Mouse (Mus musculus): ENCODE results near the gene Ift81. TPM values are rescaled to one million over a fixed set of nuclear protein-coding genes. Genes with fewer than 3 reads are reported as not detected.
A peak's percentile ranks its signal among the peaks of the same experiment; 100 is the strongest.

Ift81 gene
- polyA plus RNA-seq, 1 experiment from 2014 or later, result 2.7 TPM

DNA sequence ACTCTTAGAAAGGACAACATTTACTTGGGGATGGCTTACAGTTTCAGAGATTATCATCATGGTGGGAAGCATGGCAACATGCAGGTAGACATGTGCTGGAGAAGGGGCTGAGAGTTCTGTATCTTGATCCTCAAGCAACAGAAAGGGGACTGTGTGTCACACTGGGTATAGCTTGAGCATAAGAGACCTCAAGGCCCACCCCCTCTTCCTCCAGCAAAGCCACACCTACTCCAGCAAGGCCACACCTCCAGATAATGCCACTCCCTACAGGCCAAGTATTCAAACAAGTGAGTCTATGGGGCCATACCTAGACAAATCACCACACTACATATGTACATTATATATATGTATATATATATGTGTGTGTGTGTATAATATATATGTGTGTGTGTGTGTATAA is 106.9 kb downstream of the Ift81 start:
- H3K27me3 ChIP-seq (ENCODE audit: insufficient read depth, low read length), result no peaks in the 10 kb centered on the region
- DNase-seq (no peak), ATAC-seq (no peak)
- H3K4me3 ChIP-seq (ENCODE audit: low read depth, low read length), result no peak overlapping the region
- peaks cover 10% of the 10 kb centered on the region; the same call in 1 of the 2 replicates for H3K4me1 ChIP-seq (ENCODE audit: insufficient read depth)
- no peaks in the 10 kb centered on the region for H3K36me3 ChIP-seq (replicated peaks; ENCODE audit: insufficient read depth, low read length)
- H3K27ac ChIP-seq (ENCODE audit: low read depth), result no peak overlapping the region
- no peak overlapping the region for H3K4me2 ChIP-seq (ENCODE audit: low read depth, low read length)
- TF ChIP-seq EP300 (IDR thresholded peaks at IDR 0.05; ENCODE audit: low read depth) (no peak), CTCF (IDR thresholded peaks at IDR 0.05; ENCODE audit: low read depth) (no peak)
- peaks cover 4% of the 10 kb centered on the region; the same call in 1 of the 2 replicates for H3K9me3 ChIP-seq (ENCODE audit: low read length)
- no peak overlapping the region for H3K9ac ChIP-seq (replicated peaks)

DNA sequence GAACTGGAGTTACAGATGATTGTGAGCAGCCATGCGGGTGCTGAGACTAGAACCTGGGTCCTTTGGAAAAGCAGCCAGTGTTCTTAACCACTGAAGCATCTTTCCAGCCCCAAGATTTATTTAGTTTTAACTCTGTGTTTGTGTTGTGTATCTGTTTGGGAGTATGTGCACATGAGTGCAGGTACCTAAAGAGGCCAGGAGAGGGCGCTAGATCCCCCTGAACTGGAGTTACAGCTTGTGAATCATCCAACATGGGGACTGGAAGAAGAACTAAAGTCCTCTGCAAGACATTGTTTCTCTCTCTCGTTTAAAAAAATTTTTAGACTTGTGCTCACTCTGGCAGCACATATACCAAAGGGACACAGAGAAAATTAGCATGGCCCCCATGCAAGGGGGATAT is 107.9 kb downstream of the Ift81 start:
- H3K9me3 ChIP-seq (ENCODE audit: low read length), result peaks cover 4% of the 10 kb centered on the region; the same call in 1 of the 2 replicates
- H3K36me3 ChIP-seq (replicated peaks; ENCODE audit: insufficient read depth, low read length), result no peaks in the 10 kb centered on the region
- H3K4me1 ChIP-seq (ENCODE audit: insufficient read depth), result peaks cover 7% of the 10 kb centered on the region; the same call in 1 of the 2 replicates
- no peak for DNase-seq
- no peak overlapping the region for H3K4me3 ChIP-seq (ENCODE audit: low read depth, low read length)
- WGBS (ENCODE audit: insufficient replicate concordance), result 77% methylated on average over 3 of the region's 3 CpGs
- H3K27ac ChIP-seq (ENCODE audit: low read depth), result no peak overlapping the region
- no peak for ATAC-seq
- no peaks in the 10 kb centered on the region for H3K27me3 ChIP-seq (ENCODE audit: insufficient read depth, low read length)
- no peak overlapping the region for H3K4me2 ChIP-seq (ENCODE audit: low read depth, low read length)
- H3K9ac ChIP-seq (replicated peaks), result no peak overlapping the region
- TF ChIP-seq EP300 (IDR thresholded peaks at IDR 0.05; ENCODE audit: low read depth), result no peak
- peak; percentile 52 for TF ChIP-seq CTCF (IDR thresholded peaks at IDR 0.05; ENCODE audit: low read depth)

- no peak overlapping the region for H3K4me2 ChIP-seq (ENCODE audit: low read depth, low read length)
- no peak overlapping the region for H3K4me3 ChIP-seq (ENCODE audit: low read depth, low read length)
- no peak for TF ChIP-seq CTCF (IDR thresholded peaks at IDR 0.05; ENCODE audit: low read depth)
- TF ChIP-seq EP300 (IDR thresholded peaks at IDR 0.05; ENCODE audit: low read depth), result no peak
- no peaks in the 10 kb centered on the region for H3K36me3 ChIP-seq (replicated peaks; ENCODE audit: insufficient read depth, low read length)
- ATAC-seq, result no peak
- H3K9ac ChIP-seq (replicated peaks), result no peak overlapping the region
- 88% methylated on average over 5 of the region's 5 CpGs for WGBS (ENCODE audit: insufficient replicate concordance)
- peaks cover 4% of the 10 kb centered on the region; the same call in 1 of the 2 replicates for H3K9me3 ChIP-seq (ENCODE audit: low read length)
- no peaks in the 10 kb centered on the region for H3K27me3 ChIP-seq (ENCODE audit: insufficient read depth, low read length)
- H3K27ac ChIP-seq (ENCODE audit: low read depth), result no peak overlapping the region
- H3K4me1 ChIP-seq (ENCODE audit: insufficient read depth), result 0 out of 2 replicates have a peak, but pooled peaks cover 4% of the 10 kb centered on the region
- no peak for DNase-seq
These were observed 108.8 kb downstream of the Ift81 start for GRCm38 (mm10) chr5:122505554-122505953.

GRCm38 (mm10) chr5:122503760-122504119 is 110.6 kb downstream of the Ift81 start:
- Histone ChIP-seq H3K9ac (replicated peaks) (no peak overlapping the region), H3K9me3 (ENCODE audit: low read length) (peaks cover 4% of the 10 kb centered on the region; the same call in 1 of the 2 replicates), H3K27me3 (ENCODE audit: insufficient read depth, low read length) (no peaks in the 10 kb centered on the region), H3K4me1 (ENCODE audit: insufficient read depth) (peaks cover 11% of the 10 kb centered on the region; the same call in 1 of the 2 replicates), H3K36me3 (replicated peaks; ENCODE audit: insufficient read depth, low read length) (no peaks in the 10 kb centered on the region), H3K27ac (ENCODE audit: low read depth) (no peak overlapping the region), H3K4me3 (ENCODE audit: low read depth, low read length) (no peak overlapping the region), H3K4me2 (ENCODE audit: low read depth, low read length) (no peak overlapping the region)
- no peak for TF ChIP-seq EP300 (IDR thresholded peaks at IDR 0.05; ENCODE audit: low read depth)
- TF ChIP-seq CTCF (IDR thresholded peaks at IDR 0.05; ENCODE audit: low read depth), result no peak
- DNase-seq (no peak), ATAC-seq (no peak)
- whole genome bisulfite sequencing (ENCODE audit: insufficient replicate concordance), result 67% methylated on average over 4 of the region's 4 CpGs

DNA sequence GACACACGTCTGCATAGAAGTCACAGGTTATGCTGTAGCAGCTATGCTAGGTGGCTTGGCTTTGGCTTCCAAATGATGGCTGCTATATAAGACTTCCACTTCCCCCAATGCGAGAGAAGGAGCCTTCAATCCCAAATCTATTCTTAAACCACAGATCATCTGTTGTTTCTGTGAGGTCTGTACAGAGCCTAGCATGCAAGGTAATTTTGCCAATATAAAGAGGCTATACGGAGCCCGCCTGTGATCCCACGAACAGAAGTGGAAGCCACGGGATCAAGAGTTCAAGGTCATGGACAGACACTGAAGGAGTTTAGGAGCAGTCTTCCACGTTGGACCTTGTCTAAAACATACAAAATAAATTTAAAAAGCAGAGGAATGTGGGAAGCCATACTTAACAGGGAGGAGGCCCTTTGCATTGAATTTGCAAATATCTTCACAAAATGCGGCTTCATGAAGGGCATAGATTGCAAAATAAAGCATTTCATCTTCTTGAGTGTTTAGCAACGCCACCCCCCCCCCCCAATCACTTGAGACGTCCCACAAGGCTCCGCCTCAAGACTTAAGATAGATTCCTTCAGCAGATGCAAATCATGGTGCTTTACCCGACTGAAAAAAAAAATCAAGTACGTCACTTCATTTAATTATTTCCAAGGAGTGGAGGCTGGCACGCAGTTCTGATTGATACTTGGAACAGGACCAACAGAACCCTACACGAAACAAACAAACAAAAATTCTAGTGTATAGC is 111.1 kb downstream of the Ift81 start:
- Histone ChIP-seq H3K4me2 (ENCODE audit: low read depth, low read length) (peak overlapping the region; percentile 98), H3K4me1 (ENCODE audit: insufficient read depth) (peaks cover 14% of the 10 kb centered on the region), H3K9ac (replicated peaks) (peak overlapping the region; percentile 83), H3K4me3 (ENCODE audit: low read depth, low read length) (peak overlapping the region; percentile 88), H3K27ac (ENCODE audit: low read depth) (no peak overlapping the region), H3K9me3 (ENCODE audit: low read length) (peaks cover 4% of the 10 kb centered on the region; the same call in 1 of the 2 replicates), H3K36me3 (replicated peaks; ENCODE audit: insufficient read depth, low read length) (0 out of 2 replicates have a peak, but pooled peaks cover 4% of the 10 kb centered on the region), H3K27me3 (ENCODE audit: insufficient read depth, low read length) (no peaks in the 10 kb centered on the region)
- DNase-seq (no peak), ATAC-seq (no peak)
- TF ChIP-seq CTCF (IDR thresholded peaks at IDR 0.05; ENCODE audit: low read depth) (no peak), EP300 (IDR thresholded peaks at IDR 0.05; ENCODE audit: low read depth) (no peak)
- WGBS (ENCODE audit: insufficient replicate concordance), result 51% methylated on average over 15 of the region's 15 CpGs

- TF ChIP-seq EP300 (IDR thresholded peaks at IDR 0.05; ENCODE audit: low read depth) (no peak), CTCF (IDR thresholded peaks at IDR 0.05; ENCODE audit: low read depth) (peak; percentile 37; the same call in 1 of the 2 replicates)
- DNase-seq, result peak; percentile 93
- Histone ChIP-seq H3K36me3 (replicated peaks; ENCODE audit: insufficient read depth, low read length) (peaks cover 5% of the 10 kb centered on the region; the same call in 1 of the 2 replicates), H3K9me3 (ENCODE audit: low read length) (peaks cover 4% of the 10 kb centered on the region; the same call in 1 of the 2 replicates), H3K27ac (ENCODE audit: low read depth) (peak within 1 kb of the TSS; percentile 99), H3K4me2 (ENCODE audit: low read depth, low read length) (peak within 1 kb of the TSS; percentile 98), H3K27me3 (ENCODE audit: insufficient read depth, low read length) (no peaks in the 10 kb centered on the region), H3K4me1 (ENCODE audit: insufficient read depth) (peaks cover 16% of the 10 kb centered on the region), H3K9ac (replicated peaks) (peak within 1 kb of the TSS; percentile 98), H3K4me3 (ENCODE audit: low read depth, low read length) (peak within 1 kb of the TSS; percentile 88)
- WGBS (ENCODE audit: insufficient replicate concordance), result 3% methylated on average over 48 of the region's 113 CpGs
- ATAC-seq, result peak; percentile 92
These were observed 112.0 kb downstream of the Ift81 start, which contains the start of gene Atp2a2 for GRCm38 (mm10) chr5:122502077-122502941. TSS of gene Atp2a2 (minus strand) at chr5:122502225.
